Mouse (Mus musculus): ENCODE measurements around the gene Itga10. TPM values are rescaled to one million over a fixed set of nuclear protein-coding genes. Genes with fewer than 3 reads are reported as not detected.

The Itga10 gene
- polyA plus RNA-seq, 1 experiment from 2014 or later = 0.61 TPM

GRCm38 (mm10) chr3:96706984-96707383 is 61.6 kb downstream of the Itga10 start:
- DNase-seq (ENCODE audit: low spot score) (no peak), ATAC-seq (replicated peaks; ENCODE audit: low FRiP score, low TSS enrichment, low read depth) (no peak)
- H3K27ac ChIP-seq (ENCODE audit: low read depth) = no peak overlapping the region
- no peak overlapping the region for H3K4me3 ChIP-seq (ENCODE audit: low read depth, low read length)
- whole genome bisulfite sequencing = 63% methylated on average over 7 of the region's 7 CpGs
- H3K4me2 ChIP-seq (ENCODE audit: low read length) = no peak overlapping the region
- 0 out of 2 replicates have a peak, but pooled peaks cover 4% of the 10 kb centered on the region for H3K4me1 ChIP-seq (replicated peaks; ENCODE audit: control insufficient read depth, insufficient read depth, low read length)
- no peaks in the 10 kb centered on the region for H3K27me3 ChIP-seq (replicated peaks; ENCODE audit: control insufficient read depth, insufficient read depth, low read length)
- H3K36me3 ChIP-seq (ENCODE audit: control insufficient read depth, insufficient read depth, low read length) = peaks cover 60% of the 10 kb centered on the region
- H3K9ac ChIP-seq (ENCODE audit: low read length) = no peak overlapping the region
- H3K9me3 ChIP-seq (ENCODE audit: control insufficient read depth, low read length) = no peaks in the 10 kb centered on the region

- H3K9ac ChIP-seq (ENCODE audit: low read length) = peak within 1 kb of the TSS; percentile 59
- peaks cover 60% of the 10 kb centered on the region for H3K36me3 ChIP-seq (ENCODE audit: control insufficient read depth, insufficient read depth, low read length)
- peak; percentile 85 for ATAC-seq (replicated peaks; ENCODE audit: low FRiP score, low TSS enrichment, low read depth)
Measured at GRCm38 (mm10) chr3:96707903-96708683, 62.7 kb downstream of the Itga10 start, which contains the start of gene Nudt17. Nudt17 (minus strand) TSS chr3:96708562.

GRCm38 (mm10) chr3:96708684-96709064 is 63.3 kb downstream of the Itga10 start:
- Histone ChIP-seq H3K27ac (ENCODE audit: low read depth) (no peak overlapping the region), H3K4me1 (replicated peaks; ENCODE audit: control insufficient read depth, insufficient read depth, low read length) (0 out of 2 replicates have a peak, but pooled peaks cover 4% of the 10 kb centered on the region), H3K4me3 (ENCODE audit: low read depth, low read length) (peak overlapping the region; percentile 49; the same call in 1 of the 2 replicates), H3K27me3 (replicated peaks; ENCODE audit: control insufficient read depth, insufficient read depth, low read length) (no peaks in the 10 kb centered on the region), H3K9ac (ENCODE audit: low read length) (peak overlapping the region; percentile 59), H3K4me2 (ENCODE audit: low read length) (peak overlapping the region; percentile 98; the same call in 1 of the 2 replicates), H3K36me3 (ENCODE audit: control insufficient read depth, insufficient read depth, low read length) (peaks cover 60% of the 10 kb centered on the region), H3K9me3 (ENCODE audit: control insufficient read depth, low read length) (no peaks in the 10 kb centered on the region)
- no peak for DNase-seq (ENCODE audit: low spot score)
- WGBS = 58% methylated on average over 2 of the region's 2 CpGs
- peak; percentile 9; the same call in 1 of the 2 replicates for ATAC-seq (replicated peaks; ENCODE audit: low FRiP score, low TSS enrichment, low read depth)

More at GRCm38 (mm10) chr3:96707903-96708683, 62.7 kb downstream of the Itga10 start, which contains the start of gene Nudt17:
- H3K27ac ChIP-seq (ENCODE audit: low read depth) = no peak within 1 kb of the TSS
- WGBS = 5% methylated on average over 42 of the region's 42 CpGs
- no peaks in the 10 kb centered on the region for H3K27me3 ChIP-seq (replicated peaks; ENCODE audit: control insufficient read depth, insufficient read depth, low read length)
- DNase-seq (ENCODE audit: low spot score) = peak; percentile 89
- H3K4me3 ChIP-seq (ENCODE audit: low read depth, low read length) = peak within 1 kb of the TSS; percentile 49
- H3K9me3 ChIP-seq (ENCODE audit: control insufficient read depth, low read length) = no peaks in the 10 kb centered on the region
- H3K4me2 ChIP-seq (ENCODE audit: low read length) = peak within 1 kb of the TSS; percentile 98
- 0 out of 2 replicates have a peak, but pooled peaks cover 4% of the 10 kb centered on the region for H3K4me1 ChIP-seq (replicated peaks; ENCODE audit: control insufficient read depth, insufficient read depth, low read length)

Other genes with a start within 250 kb of the Itga10 start
- gene BC107364, start 193.3 kb upstream of the Itga10 start, polyA plus RNA-seq (2014; fragmentation: Nextera tagmentation; extraction: Ambion mirVana) = not detected in 2 replicates
- gene Hfe2, start 120.4 kb upstream of the Itga10 start, polyA plus RNA-seq (2014; fragmentation: Nextera tagmentation; extraction: Ambion mirVana) = 0.11 and 0.28 TPM in 2 replicates
- 149 and 154 TPM in 2 replicates for gene Txnip, start 87.6 kb upstream of the Itga10 start, polyA plus RNA-seq (2014; fragmentation: Nextera tagmentation; extraction: Ambion mirVana)
- gene Gm16253, start 68.6 kb upstream of the Itga10 start, polyA plus RNA-seq (2014; fragmentation: Nextera tagmentation; extraction: Ambion mirVana) = 0.37 and 1.6 TPM in 2 replicates
- gene Polr3gl, start 51.4 kb upstream of the Itga10 start, polyA plus RNA-seq (2014; fragmentation: Nextera tagmentation; extraction: Ambion mirVana) = 13.6 and 17.4 TPM in 2 replicates
- 2.3 and 2.8 TPM in 2 replicates for gene Ankrd34a, start 48.9 kb upstream of the Itga10 start, polyA plus RNA-seq (2014; fragmentation: Nextera tagmentation; extraction: Ambion mirVana)
- gene Lix1l, start 44.4 kb upstream of the Itga10 start, polyA plus RNA-seq (2014; fragmentation: Nextera tagmentation; extraction: Ambion mirVana) = 6.7 and 8.3 TPM in 2 replicates
- 137 and 149 TPM in 2 replicates for gene Rbm8a, start 15.7 kb upstream of the Itga10 start, polyA plus RNA-seq (2014; fragmentation: Nextera tagmentation; extraction: Ambion mirVana)
- 44.1 and 54.3 TPM in 2 replicates for gene Pex11b, start 10.2 kb upstream of the Itga10 start, polyA plus RNA-seq (2014; fragmentation: Nextera tagmentation; extraction: Ambion mirVana)
- 0.07 and 0.12 TPM in 2 replicates for gene Gm42957, start 10.1 kb upstream of the Itga10 start, polyA plus RNA-seq (2014; fragmentation: Nextera tagmentation; extraction: Ambion mirVana)
- gene Ankrd35, start 24.5 kb downstream of the Itga10 start, polyA plus RNA-seq (2014; fragmentation: Nextera tagmentation; extraction: Ambion mirVana) = 0.20 and 0.38 TPM in 2 replicates
- gene Pias3, start 50.8 kb downstream of the Itga10 start, polyA plus RNA-seq (2014; fragmentation: Nextera tagmentation; extraction: Ambion mirVana) = 35.5 and 40.0 TPM in 2 replicates
- gene Nudt17, start 63.0 kb downstream of the Itga10 start, polyA plus RNA-seq (2014; fragmentation: Nextera tagmentation; extraction: Ambion mirVana) = 6.3 and 7.5 TPM in 2 replicates
- 34.5 and 38.5 TPM in 2 replicates for gene Polr3c, start 82.0 kb downstream of the Itga10 start, polyA plus RNA-seq (2014; fragmentation: Nextera tagmentation; extraction: Ambion mirVana)
- gene Rnf115, start 82.1 kb downstream of the Itga10 start, polyA plus RNA-seq (2014; fragmentation: Nextera tagmentation; extraction: Ambion mirVana) = 44.6 and 47.2 TPM in 2 replicates
- 1.1 and 1.3 TPM in 2 replicates for gene Pdzk1, start 183.7 kb downstream of the Itga10 start, polyA plus RNA-seq (2014; fragmentation: Nextera tagmentation; extraction: Ambion mirVana)
- 0.77 and 0.79 TPM in 2 replicates for gene Cd160, start 183.8 kb downstream of the Itga10 start, polyA plus RNA-seq (2014; fragmentation: Nextera tagmentation; extraction: Ambion mirVana)